Comparison of ENCODE assay signal across 13 mouse cellular contexts in genomic region chr6:148599473-148599872, GRCm38 (mm10).
A peak's percentile ranks its signal among the peaks of the same experiment; 100 is the strongest.
DNase-seq lines count a peak whose midpoint lies in the region; ATAC-seq lines count a peak whose summit lies in the region.
"Had no signal": no experiment of that assay in that cellular context is flagged by ENCODE, and none has a peak within 500 bp of the region (broad histone marks: within the 10 kb centered on the region; RNA-seq: fewer than 3 reads in every experiment).

No protein-coding gene starts in this region.

- H3K9ac ChIP-seq in heart, embryonic 12.5 days: no peak overlapping the region
- no peak overlapping the region for H3K9ac ChIP-seq in midbrain, embryonic 12.5 days (replicated peaks)
- no peak overlapping the region for H3K9ac ChIP-seq in midbrain, embryonic 14.5 days (replicated peaks; ENCODE audit: low read length)
- H3K9ac ChIP-seq in hindbrain, embryonic 15.5 days: no peak overlapping the region
- no peak overlapping the region for H3K9ac ChIP-seq in neural tube, embryonic 14.5 days (replicated peaks; ENCODE audit: low read depth, low read length)

- DNase-seq in heart, adult 11 months: peak; percentile 59
- DNase-seq in midbrain, embryonic 14.5 days: no peak
- no peak for DNase-seq in gastrocnemius, postnatal 25 days
- DNase-seq in right cerebral cortex, postnatal 4 days: no peak
- DNase-seq: cerebellum, postnatal 14 days; heart, postnatal 36 days; kidney, adult 2 months had no signal

- H3K27ac ChIP-seq in heart, embryonic 12.5 days (ENCODE audit: poor library complexity, severe bottlenecking): no peak overlapping the region
- no peak overlapping the region for H3K27ac ChIP-seq in midbrain, embryonic 12.5 days (replicated peaks)
- H3K27ac ChIP-seq in midbrain, embryonic 14.5 days (replicated peaks; ENCODE audit: low read depth, low read length): no peak overlapping the region
- no peak overlapping the region for H3K27ac ChIP-seq in hindbrain, embryonic 15.5 days (replicated peaks)
- H3K27ac ChIP-seq in neural tube, embryonic 14.5 days (ENCODE audit: low read depth, low read length): peak overlapping the region; percentile 55; the same call in 1 of the 2 replicates
- H3K27ac ChIP-seq: left cerebral cortex, adult 2 months had no signal

- no peak overlapping the region; the same call in 1 of the 2 replicates for H3K4me2 ChIP-seq in heart, embryonic 12.5 days
- no peak overlapping the region for H3K4me2 ChIP-seq in midbrain, embryonic 12.5 days (replicated peaks)
- no peak overlapping the region for H3K4me2 ChIP-seq in midbrain, embryonic 14.5 days (ENCODE audit: low read length)
- H3K4me2 ChIP-seq in hindbrain, embryonic 15.5 days: peak overlapping the region; percentile 48; the same call in 1 of the 2 replicates
- H3K4me2 ChIP-seq in neural tube, embryonic 14.5 days (ENCODE audit: low read depth, low read length): peak overlapping the region; percentile 32; the same call in 1 of the 2 replicates

- H3K4me1 ChIP-seq in heart, embryonic 12.5 days (replicated peaks): 0 out of 2 replicates have a peak, but pooled peaks cover 8% of the 10 kb centered on the region
- H3K4me1 ChIP-seq in midbrain, embryonic 12.5 days: peaks cover 10% of the 10 kb centered on the region
- H3K4me1 ChIP-seq in midbrain, embryonic 14.5 days (ENCODE audit: control insufficient read depth, insufficient read depth, low read length): peaks cover 10% of the 10 kb centered on the region
- peaks cover 13% of the 10 kb centered on the region for H3K4me1 ChIP-seq in hindbrain, embryonic 15.5 days (replicated peaks)
- H3K4me1 ChIP-seq in neural tube, embryonic 14.5 days (ENCODE audit: control insufficient read depth, insufficient read depth, low read length): peaks cover 12% of the 10 kb centered on the region

- H3K9me3 ChIP-seq in heart, embryonic 12.5 days (replicated peaks): no peaks in the 10 kb centered on the region
- H3K9me3 ChIP-seq in midbrain, embryonic 12.5 days: no peaks in the 10 kb centered on the region
- no peaks in the 10 kb centered on the region for H3K9me3 ChIP-seq in midbrain, embryonic 14.5 days (ENCODE audit: control insufficient read depth, low read length)
- no peaks in the 10 kb centered on the region for H3K9me3 ChIP-seq in hindbrain, embryonic 15.5 days
- no peaks in the 10 kb centered on the region for H3K9me3 ChIP-seq in neural tube, embryonic 14.5 days (ENCODE audit: control insufficient read depth, low read length)

- H3K4me3 ChIP-seq in heart, embryonic 12.5 days: no peak overlapping the region
- no peak overlapping the region for H3K4me3 ChIP-seq in midbrain, embryonic 12.5 days
- no peak overlapping the region for H3K4me3 ChIP-seq in midbrain, embryonic 14.5 days (replicated peaks; ENCODE audit: low read depth, low read length)
- H3K4me3 ChIP-seq in hindbrain, embryonic 15.5 days: no peak overlapping the region
- H3K4me3 ChIP-seq in neural tube, embryonic 14.5 days (ENCODE audit: low read depth, low read length): no peak overlapping the region
- H3K4me3 ChIP-seq: left cerebral cortex, adult 2 months; myocyte had no signal

- no peaks in the 10 kb centered on the region for H3K36me3 ChIP-seq in heart, embryonic 12.5 days
- no peaks in the 10 kb centered on the region for H3K36me3 ChIP-seq in midbrain, embryonic 12.5 days
- no peaks in the 10 kb centered on the region for H3K36me3 ChIP-seq in midbrain, embryonic 14.5 days (ENCODE audit: control insufficient read depth, insufficient read depth, low read length)
- H3K36me3 ChIP-seq in hindbrain, embryonic 15.5 days: no peaks in the 10 kb centered on the region
- H3K36me3 ChIP-seq in neural tube, embryonic 14.5 days (ENCODE audit: control insufficient read depth, insufficient read depth, low read length): no peaks in the 10 kb centered on the region

- no peak for ATAC-seq in heart, embryonic 12.5 days (ENCODE audit: insufficient number of reproducible peaks, low FRiP score)
- peak; percentile 27; the same call in 1 of the 2 replicates for ATAC-seq in midbrain, embryonic 12.5 days (ENCODE audit: low FRiP score, low read depth)
- ATAC-seq in midbrain, embryonic 14.5 days (ENCODE audit: low FRiP score, low TSS enrichment): no peak
- 0 out of 2 replicates have a peak, but pooled peaks have one; percentile 21 for ATAC-seq in hindbrain, embryonic 15.5 days (ENCODE audit: low FRiP score, low read depth)
- ATAC-seq in neural tube, embryonic 14.5 days (ENCODE audit: low read depth): no peak

- no peaks in the 10 kb centered on the region for H3K27me3 ChIP-seq in heart, embryonic 12.5 days (replicated peaks)
- H3K27me3 ChIP-seq in midbrain, embryonic 12.5 days: peaks cover 4% of the 10 kb centered on the region; the same call in 1 of the 2 replicates
- no peaks in the 10 kb centered on the region for H3K27me3 ChIP-seq in midbrain, embryonic 14.5 days (ENCODE audit: control insufficient read depth, insufficient read depth, low read length)
- no peaks in the 10 kb centered on the region for H3K27me3 ChIP-seq in hindbrain, embryonic 15.5 days
- H3K27me3 ChIP-seq in neural tube, embryonic 14.5 days (ENCODE audit: control insufficient read depth, insufficient read depth, low read length): no peaks in the 10 kb centered on the region

- WGBS in heart, embryonic 12.5 days: 78% methylated on average over 4 of the region's 4 CpGs
- 70% methylated on average over 4 of the region's 4 CpGs for WGBS in midbrain, embryonic 12.5 days
- WGBS in midbrain, embryonic 14.5 days: 77% methylated on average over 4 of the region's 4 CpGs
- 80% methylated on average over 4 of the region's 4 CpGs for WGBS in hindbrain, embryonic 15.5 days
- WGBS in neural tube, embryonic 14.5 days: 65% methylated on average over 4 of the region's 4 CpGs

Comparison
In these comparisons a context has a peak if more than half of its experiments do, and no peak if none do; other contexts are left out.
1. ATAC-seq: peak in midbrain, embryonic 12.5 days (single experiment) and hindbrain, embryonic 15.5 days (single experiment); none in heart, embryonic 12.5 days (single experiment), midbrain, embryonic 14.5 days (single experiment) and neural tube, embryonic 14.5 days (single experiment).
2. H3K4me2 ChIP-seq: peak in hindbrain, embryonic 15.5 days (single experiment) and neural tube, embryonic 14.5 days (single experiment); none in heart, embryonic 12.5 days (single experiment), midbrain, embryonic 12.5 days (single experiment) and midbrain, embryonic 14.5 days (single experiment).